Mouse (Mus musculus) 416B (cell line): ENCODE measurements around the gene Prmt1.

Experiments
- DNase-seq: peaks from one replicate; pipeline ENCODE4 v3.0.0; 2011; ENCODE audit warnings: low read depth

Prmt1 gene

DNA sequence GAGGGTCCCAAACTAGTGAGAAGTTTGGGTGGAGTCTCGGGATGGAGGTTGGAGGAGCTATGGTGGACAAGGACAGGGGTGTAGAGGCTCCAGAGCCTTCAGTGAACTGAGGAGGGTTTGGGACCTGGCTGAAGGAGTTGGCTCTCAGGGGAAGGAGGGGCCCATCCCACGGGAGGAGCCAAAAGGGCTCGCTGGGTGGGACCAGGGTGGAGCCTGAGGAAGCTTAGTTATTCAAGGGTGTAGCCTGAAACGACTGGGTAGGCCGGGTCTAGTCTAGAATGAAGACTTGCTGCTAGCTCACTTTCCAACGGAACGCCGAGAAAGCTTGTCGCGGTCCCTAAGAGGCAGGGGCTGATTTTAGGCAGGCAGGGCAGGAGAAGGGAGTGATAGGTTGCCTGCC, 34.4 kb downstream of the Prmt1 start:
- DNase-seq = peak; percentile 82

DNA sequence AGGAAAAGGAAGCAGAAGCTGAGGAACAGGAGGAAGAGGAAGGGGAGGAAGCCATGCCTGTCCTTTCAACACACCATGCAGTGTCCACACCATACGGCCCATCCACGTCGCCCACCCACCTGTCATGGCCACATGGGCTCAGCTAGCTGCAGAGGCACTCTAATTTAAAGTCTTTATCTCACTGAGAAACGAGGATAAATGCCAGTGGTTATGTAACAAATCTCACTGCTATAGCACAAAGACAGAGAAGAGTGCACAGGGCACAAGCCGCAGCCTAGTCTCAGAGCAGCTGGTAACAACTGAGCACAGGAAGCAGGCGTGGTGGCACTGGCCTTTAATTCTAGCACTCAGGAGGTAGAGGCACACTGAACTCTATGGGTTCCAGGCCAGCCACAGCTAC, 36.4 kb downstream of the Prmt1 start:
- DNase-seq = no peak

DNA sequence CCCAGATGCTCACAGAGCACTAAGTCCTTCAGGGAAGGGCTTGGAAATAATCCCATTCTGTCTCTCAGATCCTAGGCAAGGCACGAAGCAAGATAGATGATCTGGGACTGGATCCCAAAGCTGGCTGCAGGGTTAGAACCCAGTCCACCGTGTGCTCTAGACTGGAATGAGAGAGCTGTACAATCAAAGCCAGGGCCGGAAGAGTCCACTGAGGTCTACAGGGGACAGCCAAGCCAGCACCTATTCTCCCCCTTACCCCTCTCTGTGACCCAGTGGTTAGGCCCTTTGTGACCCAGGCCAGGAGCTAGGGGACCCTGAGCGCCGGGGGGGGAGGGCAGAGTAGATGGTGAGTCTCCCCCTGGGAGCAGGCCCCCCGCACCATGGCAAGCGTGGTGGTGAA, 43.5 kb downstream of the Prmt1 start, which contains the start of gene Tsks:
TSS of gene Tsks (plus strand) at position 301 of the 400 bp plus-strand sequence.
- DNase-seq = no peak

DNA sequence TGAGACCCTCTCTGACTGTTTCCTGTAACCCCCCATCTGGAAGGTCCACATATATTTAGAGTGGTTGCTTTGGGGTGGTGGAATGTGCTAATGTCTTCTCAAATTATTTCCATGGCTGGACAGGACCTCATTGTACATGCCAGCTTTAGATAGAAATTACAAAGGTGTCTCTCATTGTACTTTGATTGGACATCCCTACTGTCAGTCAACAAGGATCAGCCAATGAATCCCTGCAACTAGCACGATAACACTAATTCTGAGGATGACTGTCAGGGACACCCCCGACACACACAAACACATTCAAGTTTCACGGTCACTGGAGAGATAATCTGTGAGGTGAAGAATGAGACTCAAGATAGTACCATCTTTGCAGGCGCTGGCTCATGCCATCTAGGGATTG, 47.7 kb downstream of the Prmt1 start:
- no peak for DNase-seq

DNA sequence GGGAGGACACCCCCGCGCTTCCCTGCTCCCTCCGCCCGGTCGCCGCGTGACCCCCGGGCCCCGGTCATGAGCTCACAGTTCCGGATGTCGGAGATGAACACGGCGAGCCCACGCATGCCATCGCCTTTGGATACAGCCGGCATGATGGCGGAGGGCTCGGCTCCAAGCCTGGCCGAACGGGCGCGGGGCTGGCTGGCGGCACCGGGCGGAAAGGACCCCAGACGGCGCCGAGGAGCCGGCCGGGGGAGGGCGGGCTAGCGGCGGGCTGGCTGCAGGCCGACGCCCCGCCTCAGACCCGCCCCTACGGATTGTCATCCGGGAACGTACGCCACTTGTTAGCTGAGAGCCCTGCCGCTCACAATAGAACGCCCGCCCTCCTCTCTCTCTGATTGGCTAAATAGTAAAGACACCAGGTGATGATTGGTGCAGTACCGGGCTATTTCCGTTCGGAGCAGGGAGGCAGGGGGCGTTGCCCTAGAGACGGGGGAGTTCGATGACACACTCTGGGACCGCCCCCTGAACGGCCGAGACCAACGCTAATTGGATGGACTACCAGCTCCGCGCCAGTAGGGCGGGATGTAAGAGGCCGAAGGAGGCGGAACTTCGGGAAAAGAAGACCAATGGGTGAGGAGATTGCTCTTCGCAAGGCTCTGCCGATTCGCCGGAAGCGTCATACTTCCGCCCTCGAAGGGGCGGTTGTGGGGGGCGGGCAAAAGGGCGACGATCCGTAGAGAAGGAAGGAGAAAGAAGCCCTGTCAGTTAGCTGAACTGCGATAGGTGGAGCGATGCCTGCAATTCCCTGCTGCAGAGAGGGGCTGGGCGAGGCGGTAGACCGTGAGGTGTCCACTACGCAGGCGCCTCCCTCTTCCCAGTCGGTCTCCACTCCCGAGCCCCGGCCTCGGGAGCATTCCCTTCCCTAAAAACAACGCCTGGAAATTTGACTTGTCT, 56.9 kb downstream of the Prmt1 start, which contains the start of gene Ap2a1:
TSS of gene Ap2a1 (minus strand) at position 293 of the 948 bp plus-strand sequence.
- DNase-seq = peak; percentile 100

DNA sequence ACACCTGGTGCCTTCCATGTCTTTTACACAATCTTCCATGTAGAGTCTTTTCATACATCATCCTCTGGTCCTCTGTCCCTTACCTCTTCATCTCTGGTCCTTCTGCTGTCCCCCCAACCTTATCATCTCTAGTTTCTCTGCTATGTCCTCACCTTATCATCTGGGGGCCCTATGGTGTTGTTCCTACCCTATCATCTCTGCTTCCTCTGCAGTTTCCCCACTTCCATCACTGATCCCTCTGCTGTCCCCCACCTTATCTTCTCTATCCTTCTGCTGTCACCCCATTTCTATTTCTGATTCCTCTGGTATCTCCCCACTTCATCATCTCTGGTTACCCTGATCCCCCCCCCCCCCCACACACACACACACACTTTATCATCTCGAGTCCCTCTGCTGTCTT, 57.8 kb downstream of the Prmt1 start:
- DNase-seq = no peak
